In genomic region chr4:150204877-150205276, GRCm38 (mm10) we compare ENCODE assay signal across 33 mouse cellular contexts. TPM values are rescaled to one million over a fixed set of nuclear protein-coding genes. Genes with fewer than 3 reads are reported as not detected.
"Had no signal": no experiment of that assay in that cellular context is flagged by ENCODE, and none has a peak within 500 bp of the region (broad histone marks: within the 10 kb centered on the region; RNA-seq: fewer than 3 reads in every experiment).

No protein-coding gene starts in this region.

- H3K27ac ChIP-seq: gastrocnemius, adult 2 months; heart, adult 2 months; heart, embryonic 13.5 days; heart, embryonic 15.5 days; hindbrain, embryonic 12.5 days; hindbrain, embryonic 14.5 days; intestine, embryonic 15.5 days; kidney, postnatal 0 days; limb, embryonic 13.5 days; limb, embryonic 15.5 days; liver, embryonic 12.5 days had no signal

- ATAC-seq: hindbrain, embryonic 16.5 days; inflammation-experienced regulatory T-cells, adult 6 months; intestine, embryonic 15.5 days; intestine, postnatal 0 days; liver, embryonic 12.5 days had no signal

- H3K36me3 ChIP-seq: heart, embryonic 13.5 days; heart, embryonic 15.5 days; hindbrain, embryonic 12.5 days; intestine, embryonic 15.5 days; limb, embryonic 13.5 days; limb, embryonic 15.5 days; liver, embryonic 12.5 days had no signal

- H3K4me3 ChIP-seq: gastrocnemius, adult 2 months; heart, adult 2 months; heart, embryonic 13.5 days; heart, embryonic 15.5 days; hindbrain, embryonic 12.5 days; intestine, embryonic 15.5 days; limb, embryonic 13.5 days; limb, embryonic 15.5 days; liver, embryonic 12.5 days had no signal

- H3K9me3 ChIP-seq: heart, embryonic 13.5 days; heart, embryonic 15.5 days; hindbrain, embryonic 12.5 days; intestine, embryonic 15.5 days; limb, embryonic 13.5 days; limb, embryonic 15.5 days; liver, embryonic 12.5 days had no signal

- DNase-seq: gastrocnemius, adult 2 months; gastrocnemius, postnatal 10 days; gastrocnemius, postnatal 25 days; heart, adult 11 months; heart, adult 2 months; heart, postnatal 14 days; heart, postnatal 36 days; kidney, adult 18-20 months; kidney, adult 8-10 months; kidney, postnatal 14 days; kidney, postnatal 36 days; layer of hippocampus, adult 9-11 months; layer of hippocampus, postnatal 36 days; left cerebral cortex, postnatal 4 days had no signal

- H3K4me2 ChIP-seq: heart, embryonic 11.5 days; heart, embryonic 13.5 days; heart, embryonic 15.5 days; hindbrain, embryonic 12.5 days; hindbrain, embryonic 14.5 days; intestine, embryonic 15.5 days; limb, embryonic 13.5 days; limb, embryonic 15.5 days; liver, embryonic 12.5 days had no signal

- H3K4me1 ChIP-seq: heart, embryonic 13.5 days; heart, embryonic 15.5 days; hindbrain, embryonic 12.5 days; limb, embryonic 13.5 days; limb, embryonic 15.5 days had no signal

- H3K27me3 ChIP-seq: heart, embryonic 15.5 days; hindbrain, embryonic 12.5 days; intestine, embryonic 15.5 days; limb, embryonic 13.5 days; limb, embryonic 15.5 days had no signal

- H3K9ac ChIP-seq: heart, embryonic 13.5 days; heart, embryonic 15.5 days; hindbrain, embryonic 12.5 days; hindbrain, embryonic 14.5 days; intestine, embryonic 15.5 days; limb, embryonic 13.5 days; limb, embryonic 15.5 days; liver, embryonic 12.5 days had no signal

RNA-seq across cellular contexts. Expression of gene Car6, which starts 3.7 kb away (rescaled TPM):
- polyA plus RNA-seq: frontal cortex, adult 2 months; heart, adult 2 months; heart, embryonic 11.5 days; heart, embryonic 13.5 days; heart, embryonic 15.5 days; heart, postnatal 0 days; hindbrain, embryonic 14.5 days; hindbrain, embryonic 16.5 days; inflammation-experienced regulatory T-cells, adult 6 months; intestine, embryonic 15.5 days; intestine, postnatal 0 days; kidney, embryonic 14.5 days; kidney, postnatal 0 days; large intestine, adult 2 months; liver, adult 2 months; liver, embryonic 12.5 days had no signal

RNA-seq across cellular contexts. Expression of gene Slc2a7, which starts 56.1 kb away (rescaled TPM):
- polyA plus RNA-seq: frontal cortex, adult 2 months; heart, adult 2 months; heart, embryonic 11.5 days; heart, embryonic 13.5 days; heart, embryonic 15.5 days; heart, postnatal 0 days; hindbrain, embryonic 12.5 days; hindbrain, embryonic 14.5 days; hindbrain, embryonic 16.5 days; inflammation-experienced regulatory T-cells, adult 6 months; kidney, embryonic 14.5 days; kidney, postnatal 0 days; limb, embryonic 11.5 days; limb, embryonic 13.5 days; limb, embryonic 15.5 days; liver, adult 2 months; liver, embryonic 12.5 days had no signal
